In genomic region chr9:69125011-69125786, GRCm38 (mm10) we compare ENCODE assay signal across 8 mouse cellular contexts.
A peak's percentile ranks its signal among the peaks of the same experiment; 100 is the strongest.
DNase-seq lines count a peak whose midpoint lies in the region; ATAC-seq and TF ChIP-seq lines count a peak whose summit lies in the region.

No protein-coding gene starts in this region.

- no peak for TF ChIP-seq CTCF in intestine, postnatal 0 days (IDR thresholded peaks at IDR 0.05; ENCODE audit: low read depth)

- ATAC-seq in intestine, postnatal 0 days, result peak; percentile 47
- no peak for ATAC-seq in limb, embryonic 11.5 days (ENCODE audit: insufficient number of reproducible peaks, low FRiP score, low TSS enrichment, low read depth)
- no peak for ATAC-seq in midbrain, embryonic 11.5 days (ENCODE audit: low FRiP score)
- ATAC-seq in stomach, embryonic 15.5 days (ENCODE audit: insufficient read depth, low FRiP score, low read depth), result no peak

- H3K9me3 ChIP-seq in intestine, postnatal 0 days (ENCODE audit: control insufficient read depth), result no peaks in the 10 kb centered on the region
- H3K9me3 ChIP-seq in limb, embryonic 11.5 days (ENCODE audit: control insufficient read depth, low read length), result no peaks in the 10 kb centered on the region
- H3K9me3 ChIP-seq in midbrain, embryonic 11.5 days (ENCODE audit: control insufficient read depth, low read length), result no peaks in the 10 kb centered on the region
- H3K9me3 ChIP-seq in stomach, embryonic 15.5 days, result no peaks in the 10 kb centered on the region

- peak; percentile 38 for DNase-seq in ovary, postnatal 36 days (ENCODE audit: low spot score)
- no peak for DNase-seq in ovary, adult 18-20 months (ENCODE audit: low spot score)
- peak; percentile 63 for DNase-seq in embryo, embryonic 11 days
- DNase-seq in heart, adult 18-20 months, result peak; percentile 83 to 88
- DNase-seq in limb, embryonic 11.5 days (ENCODE audit: low spot score), result peak; percentile 55
- DNase-seq in midbrain, embryonic 11.5 days (ENCODE audit: low spot score, missing footprints), result peak; percentile 89

- no peak overlapping the region for H3K9ac ChIP-seq in intestine, postnatal 0 days (ENCODE audit: low read depth, low read length)
- no peak overlapping the region for H3K9ac ChIP-seq in limb, embryonic 11.5 days (ENCODE audit: low read length)
- no peak overlapping the region for H3K9ac ChIP-seq in midbrain, embryonic 11.5 days (ENCODE audit: low read length)
- no peak overlapping the region for H3K9ac ChIP-seq in stomach, embryonic 15.5 days

- H3K4me1 ChIP-seq in intestine, postnatal 0 days (replicated peaks; ENCODE audit: control insufficient read depth, insufficient read depth, low read length), result no peaks in the 10 kb centered on the region
- peaks cover 14% of the 10 kb centered on the region for H3K4me1 ChIP-seq in limb, embryonic 11.5 days (ENCODE audit: control insufficient read depth, insufficient read depth, low read length)
- peaks cover 11% of the 10 kb centered on the region for H3K4me1 ChIP-seq in midbrain, embryonic 11.5 days (ENCODE audit: control insufficient read depth, insufficient read depth, low read length)
- no peaks in the 10 kb centered on the region; the same call in 1 of the 2 replicates for H3K4me1 ChIP-seq in stomach, embryonic 15.5 days

- peak overlapping the region; percentile 67 for H3K4me2 ChIP-seq in intestine, postnatal 0 days (replicated peaks; ENCODE audit: low read depth)
- H3K4me2 ChIP-seq in limb, embryonic 11.5 days (ENCODE audit: low read depth, severe bottlenecking), result peak overlapping the region; percentile 39; the same call in 1 of the 2 replicates
- peak overlapping the region; percentile 24 for H3K4me2 ChIP-seq in midbrain, embryonic 11.5 days
- H3K4me2 ChIP-seq in stomach, embryonic 15.5 days, result peak overlapping the region; percentile 58

- H3K36me3 ChIP-seq in intestine, postnatal 0 days (ENCODE audit: control insufficient read depth, insufficient read depth), result no peaks in the 10 kb centered on the region
- no peaks in the 10 kb centered on the region for H3K36me3 ChIP-seq in limb, embryonic 11.5 days (ENCODE audit: control insufficient read depth, insufficient read depth, low read length)
- H3K36me3 ChIP-seq in midbrain, embryonic 11.5 days (ENCODE audit: control insufficient read depth, insufficient read depth, low read length), result no peaks in the 10 kb centered on the region
- no peaks in the 10 kb centered on the region for H3K36me3 ChIP-seq in stomach, embryonic 15.5 days

- peak overlapping the region; percentile 17 for H3K27ac ChIP-seq in intestine, postnatal 0 days (ENCODE audit: low read depth, low read length)
- no peak overlapping the region for H3K27ac ChIP-seq in limb, embryonic 11.5 days (replicated peaks; ENCODE audit: low read depth, low read length)
- no peak overlapping the region for H3K27ac ChIP-seq in midbrain, embryonic 11.5 days (ENCODE audit: low read depth, low read length)
- H3K27ac ChIP-seq in stomach, embryonic 15.5 days, result no peak overlapping the region

- H3K27me3 ChIP-seq in intestine, postnatal 0 days (replicated peaks; ENCODE audit: control insufficient read depth, insufficient read depth, low read length), result no peaks in the 10 kb centered on the region
- no peaks in the 10 kb centered on the region for H3K27me3 ChIP-seq in limb, embryonic 11.5 days (ENCODE audit: control insufficient read depth, insufficient read depth, low read length)
- no peaks in the 10 kb centered on the region; the same call in 1 of the 2 replicates for H3K27me3 ChIP-seq in midbrain, embryonic 11.5 days (ENCODE audit: control insufficient read depth, insufficient read depth, low read length)
- H3K27me3 ChIP-seq in stomach, embryonic 15.5 days (replicated peaks), result no peaks in the 10 kb centered on the region

- H3K4me3 ChIP-seq in intestine, postnatal 0 days (ENCODE audit: low read depth, low read length), result peak overlapping the region; percentile 26
- H3K4me3 ChIP-seq in limb, embryonic 11.5 days (ENCODE audit: low read depth, low read length), result no peak overlapping the region
- H3K4me3 ChIP-seq in midbrain, embryonic 11.5 days (ENCODE audit: low read depth, low read length), result no peak overlapping the region
- peak overlapping the region; percentile 30 for H3K4me3 ChIP-seq in stomach, embryonic 15.5 days (replicated peaks)

- WGBS in intestine, postnatal 0 days, result 4% methylated on average over 22 of the region's 22 CpGs
- 4% methylated on average over 22 of the region's 22 CpGs for WGBS in limb, embryonic 11.5 days
- 18% methylated on average over 22 of the region's 22 CpGs for WGBS in midbrain, embryonic 11.5 days
- 6% methylated on average over 22 of the region's 22 CpGs for WGBS in stomach, embryonic 15.5 days

Comparison
In these comparisons a context has a peak if more than half of its experiments do, and no peak if none do; other contexts are left out.
1. H3K4me3 ChIP-seq: peak in intestine, postnatal 0 days (single experiment) and stomach, embryonic 15.5 days (single experiment); none in limb, embryonic 11.5 days (single experiment) and midbrain, embryonic 11.5 days (single experiment).
2. Peak in every context shown above with its lines, with median percentiles within 50 percentile points of each other: H3K4me2 ChIP-seq.